Mouse (Mus musculus): ENCODE data around the gene Abl2. TPM values are rescaled to one million over a fixed set of nuclear protein-coding genes. Genes with fewer than 3 reads are reported as not detected.

Abl2 gene
- total and polyA plus RNA-seq, 2 experiments = 2.6 to 3.2 TPM

DNA sequence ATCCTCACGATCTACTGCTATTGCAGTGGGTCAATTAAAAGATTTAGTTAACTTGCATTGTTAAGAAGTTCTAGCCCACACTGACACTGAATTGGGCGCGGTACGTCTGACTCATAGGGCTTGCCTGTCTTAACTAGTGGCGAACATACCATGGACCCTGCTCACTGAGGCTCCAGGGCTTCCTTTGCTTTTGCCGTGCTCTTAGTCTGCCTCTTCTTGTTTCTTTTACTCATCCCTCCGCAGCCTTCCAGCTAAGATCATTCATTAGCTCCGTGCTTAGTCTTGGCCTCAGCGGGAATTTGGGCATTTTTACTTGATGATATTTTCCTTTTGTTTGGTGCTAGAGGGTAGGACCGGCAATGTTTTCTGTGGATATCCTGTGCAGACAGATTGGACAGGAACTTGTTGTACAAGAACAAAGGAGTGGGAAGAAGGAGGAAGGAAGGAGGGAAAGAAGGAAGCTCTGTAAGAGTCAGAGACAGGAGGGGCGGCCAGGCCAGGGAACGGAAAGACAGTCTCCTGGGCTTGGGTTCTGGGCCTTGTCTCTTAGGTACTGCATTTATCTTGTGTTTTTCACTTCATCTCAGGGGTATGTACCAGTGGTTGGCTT, 58.5 kb downstream of the Abl2 start:
- TF ChIP-seq CTCF (IDR thresholded peaks at IDR 0.05; ENCODE audit: low read depth, low read length) (no peak), POLR2A (IDR thresholded peaks at IDR 0.05; ENCODE audit: extremely low read depth, insufficient read depth, low read length) (no peak)
- no peaks in the 10 kb centered on the region for H3K36me3 ChIP-seq (ENCODE audit: control insufficient read depth, insufficient read depth, low read length)
- peaks cover 3% of the 10 kb centered on the region; the same call in 1 of the 2 replicates for H3K79me2 ChIP-seq (ENCODE audit: control insufficient read depth, insufficient read depth, low read length)
- no peaks in the 10 kb centered on the region for H3K27me3 ChIP-seq (ENCODE audit: control insufficient read depth, insufficient read depth, low read length)
- whole genome bisulfite sequencing = 59% methylated on average over 12 of the region's 12 CpGs
- no peak overlapping the region for H3K9ac ChIP-seq (ENCODE audit: low read depth, low read length)
- H3K4me3 ChIP-seq (ENCODE audit: insufficient read depth, low read depth, low read length) = no peak overlapping the region
- DNase-seq (ENCODE audit: extremely low read depth, low read depth, low spot score) = no peak
- peaks cover 5% of the 10 kb centered on the region; the same call in 1 of the 2 replicates for H3K4me1 ChIP-seq (ENCODE audit: control insufficient read depth, insufficient read depth, low read length)
- H3K27ac ChIP-seq (replicated peaks; ENCODE audit: insufficient read depth, low read depth, low read length) = no peak overlapping the region

DNA sequence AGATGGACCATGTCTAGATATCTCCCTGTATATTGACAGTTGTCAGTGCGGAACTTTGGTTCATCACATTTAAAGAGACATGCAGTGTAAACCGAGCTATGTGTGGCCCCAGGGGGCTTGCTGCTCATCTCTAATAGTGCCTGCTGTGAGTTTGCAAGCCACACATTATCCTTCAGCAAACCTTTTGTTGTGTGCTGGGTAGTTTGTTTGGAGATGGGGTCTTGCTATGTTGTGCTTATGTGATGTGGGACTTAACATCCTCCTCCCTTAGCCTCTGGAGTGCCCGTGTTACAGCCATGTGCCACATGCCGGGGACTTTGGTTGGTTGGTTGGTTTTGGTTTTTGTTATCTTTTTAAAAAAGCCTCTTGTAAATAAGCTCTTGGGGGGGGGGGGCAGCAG, 59.2 kb downstream of the Abl2 start:
- Histone ChIP-seq H3K9ac (ENCODE audit: low read depth, low read length) (no peak overlapping the region), H3K4me3 (ENCODE audit: insufficient read depth, low read depth, low read length) (no peak overlapping the region), H3K79me2 (ENCODE audit: control insufficient read depth, insufficient read depth, low read length) (peaks cover 3% of the 10 kb centered on the region; the same call in 1 of the 2 replicates), H3K27me3 (ENCODE audit: control insufficient read depth, insufficient read depth, low read length) (no peaks in the 10 kb centered on the region), H3K36me3 (ENCODE audit: control insufficient read depth, insufficient read depth, low read length) (peaks cover 3% of the 10 kb centered on the region; the same call in 1 of the 2 replicates), H3K27ac (replicated peaks; ENCODE audit: insufficient read depth, low read depth, low read length) (no peak overlapping the region), H3K4me1 (ENCODE audit: control insufficient read depth, insufficient read depth, low read length) (peaks cover 5% of the 10 kb centered on the region; the same call in 1 of the 2 replicates)
- no peak for DNase-seq (ENCODE audit: extremely low read depth, low read depth, low spot score)
- WGBS = 82% methylated on average over 4 of the region's 4 CpGs
- TF ChIP-seq CTCF (IDR thresholded peaks at IDR 0.05; ENCODE audit: low read depth, low read length) (no peak), POLR2A (IDR thresholded peaks at IDR 0.05; ENCODE audit: extremely low read depth, insufficient read depth, low read length) (no peak)

DNA sequence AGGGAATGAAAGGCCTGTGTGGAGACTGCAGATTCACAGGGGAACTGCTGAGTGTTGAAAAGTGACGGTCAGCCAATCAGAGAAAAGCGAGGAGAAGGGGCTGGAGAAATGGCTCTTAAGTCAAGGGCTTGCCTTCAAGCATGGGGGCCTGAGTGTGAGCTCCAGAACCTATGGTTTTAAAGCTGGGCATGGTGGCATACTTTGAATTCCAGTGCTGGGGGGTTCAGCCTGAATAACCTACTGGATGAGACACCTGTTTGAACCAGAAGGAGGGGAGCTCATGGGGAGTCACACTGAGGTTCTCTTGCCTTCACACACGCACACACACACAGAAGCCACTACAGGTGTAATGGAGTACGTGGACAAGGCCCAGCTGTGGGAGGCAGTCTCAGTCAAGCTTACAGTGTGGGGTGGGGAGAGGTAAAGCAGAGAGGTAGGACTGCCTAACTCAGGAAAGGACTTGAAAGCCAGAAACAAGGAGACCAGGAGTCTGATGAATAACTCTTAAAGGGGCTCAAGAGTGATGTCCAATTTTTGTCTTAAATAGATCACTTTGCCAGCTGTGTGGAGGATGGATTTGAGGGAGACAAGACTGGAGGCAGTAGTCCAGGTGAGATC, 61.8 kb downstream of the Abl2 start:
- Histone ChIP-seq H3K27me3 (ENCODE audit: control insufficient read depth, insufficient read depth, low read length) (no peaks in the 10 kb centered on the region), H3K9ac (ENCODE audit: low read depth, low read length) (no peak overlapping the region), H3K4me1 (ENCODE audit: control insufficient read depth, insufficient read depth, low read length) (peaks cover 7% of the 10 kb centered on the region; the same call in 1 of the 2 replicates), H3K79me2 (ENCODE audit: control insufficient read depth, insufficient read depth, low read length) (no peaks in the 10 kb centered on the region; the same call in 1 of the 2 replicates), H3K27ac (replicated peaks; ENCODE audit: insufficient read depth, low read depth, low read length) (no peak overlapping the region), H3K36me3 (ENCODE audit: control insufficient read depth, insufficient read depth, low read length) (peaks cover 6% of the 10 kb centered on the region; the same call in 1 of the 2 replicates), H3K4me3 (ENCODE audit: insufficient read depth, low read depth, low read length) (no peak overlapping the region)
- TF ChIP-seq POLR2A (IDR thresholded peaks at IDR 0.05; ENCODE audit: extremely low read depth, insufficient read depth, low read length) (no peak), CTCF (IDR thresholded peaks at IDR 0.05; ENCODE audit: low read depth, low read length) (no peak)
- WGBS = over 99% methylated on average over 4 of the region's 4 CpGs
- DNase-seq (ENCODE audit: extremely low read depth, low read depth, low spot score) = no peak

DNA sequence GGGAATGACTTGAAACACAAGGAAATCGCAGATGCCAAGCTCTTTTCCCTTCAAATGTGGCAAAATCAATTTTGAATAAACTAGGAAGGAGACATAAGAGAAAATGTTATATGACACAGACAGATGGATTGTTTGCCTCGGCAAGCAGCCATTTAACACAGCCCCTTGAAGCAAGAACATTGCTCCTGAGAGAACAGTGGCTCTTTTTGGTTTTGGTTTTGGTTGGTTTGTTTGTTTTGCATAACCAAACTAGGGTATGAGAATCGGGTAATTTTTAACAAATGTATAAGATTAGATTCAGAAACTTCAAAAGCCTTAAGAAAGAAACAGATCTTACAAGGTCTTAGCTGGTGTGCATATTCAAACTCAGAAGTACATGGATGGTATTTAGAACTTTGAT, 62.4 kb downstream of the Abl2 start:
- Histone ChIP-seq H3K27me3 (ENCODE audit: control insufficient read depth, insufficient read depth, low read length) (no peaks in the 10 kb centered on the region), H3K36me3 (ENCODE audit: control insufficient read depth, insufficient read depth, low read length) (peaks cover 6% of the 10 kb centered on the region; the same call in 1 of the 2 replicates), H3K9ac (ENCODE audit: low read depth, low read length) (no peak overlapping the region), H3K27ac (replicated peaks; ENCODE audit: insufficient read depth, low read depth, low read length) (no peak overlapping the region), H3K4me1 (ENCODE audit: control insufficient read depth, insufficient read depth, low read length) (peaks cover 5% of the 10 kb centered on the region; the same call in 1 of the 2 replicates), H3K4me3 (ENCODE audit: insufficient read depth, low read depth, low read length) (no peak overlapping the region), H3K79me2 (ENCODE audit: control insufficient read depth, insufficient read depth, low read length) (no peaks in the 10 kb centered on the region; the same call in 1 of the 2 replicates)
- WGBS = 60% methylated on average over 3 of the region's 3 CpGs
- TF ChIP-seq POLR2A (IDR thresholded peaks at IDR 0.05; ENCODE audit: extremely low read depth, insufficient read depth, low read length) = no peak
- TF ChIP-seq CTCF (IDR thresholded peaks at IDR 0.05; ENCODE audit: low read depth, low read length) = no peak
- DNase-seq (ENCODE audit: extremely low read depth, low read depth, low spot score) = no peak

DNA sequence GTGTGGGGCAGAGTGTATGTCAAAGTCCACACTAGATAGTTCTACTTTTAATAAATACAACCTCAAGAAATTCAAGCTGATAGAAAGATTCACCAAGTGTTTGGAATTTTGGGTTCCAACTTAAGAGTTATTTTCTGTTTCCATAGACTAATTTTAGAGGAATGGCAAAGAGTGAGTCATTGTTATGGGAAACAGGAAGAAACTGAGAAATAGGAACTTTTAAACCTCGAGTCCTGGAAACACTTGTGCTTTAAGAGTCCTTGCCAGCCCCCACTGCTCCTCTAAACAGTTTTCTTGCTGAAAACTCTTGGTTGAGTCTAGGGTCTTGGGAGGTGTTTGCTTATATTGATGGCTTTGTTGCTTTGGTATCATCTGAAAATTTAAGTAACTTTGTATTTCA, 65.6 kb downstream of the Abl2 start:
- Histone ChIP-seq H3K4me3 (ENCODE audit: insufficient read depth, low read depth, low read length) (no peak overlapping the region), H3K27ac (replicated peaks; ENCODE audit: insufficient read depth, low read depth, low read length) (no peak overlapping the region; the same call in 1 of the 2 replicates), H3K4me1 (ENCODE audit: control insufficient read depth, insufficient read depth, low read length) (peaks cover 2% of the 10 kb centered on the region; the same call in 1 of the 2 replicates), H3K9ac (ENCODE audit: low read depth, low read length) (no peak overlapping the region), H3K27me3 (ENCODE audit: control insufficient read depth, insufficient read depth, low read length) (no peaks in the 10 kb centered on the region), H3K79me2 (ENCODE audit: control insufficient read depth, insufficient read depth, low read length) (no peaks in the 10 kb centered on the region), H3K36me3 (ENCODE audit: control insufficient read depth, insufficient read depth, low read length) (peaks cover 6% of the 10 kb centered on the region; the same call in 1 of the 2 replicates)
- no peak for TF ChIP-seq POLR2A (IDR thresholded peaks at IDR 0.05; ENCODE audit: extremely low read depth, insufficient read depth, low read length)
- no peak for TF ChIP-seq CTCF (IDR thresholded peaks at IDR 0.05; ENCODE audit: low read depth, low read length)
- 62% methylated on average over 1 of the region's 1 CpGs for WGBS
- DNase-seq (ENCODE audit: extremely low read depth, low read depth, low spot score) = no peak

DNA sequence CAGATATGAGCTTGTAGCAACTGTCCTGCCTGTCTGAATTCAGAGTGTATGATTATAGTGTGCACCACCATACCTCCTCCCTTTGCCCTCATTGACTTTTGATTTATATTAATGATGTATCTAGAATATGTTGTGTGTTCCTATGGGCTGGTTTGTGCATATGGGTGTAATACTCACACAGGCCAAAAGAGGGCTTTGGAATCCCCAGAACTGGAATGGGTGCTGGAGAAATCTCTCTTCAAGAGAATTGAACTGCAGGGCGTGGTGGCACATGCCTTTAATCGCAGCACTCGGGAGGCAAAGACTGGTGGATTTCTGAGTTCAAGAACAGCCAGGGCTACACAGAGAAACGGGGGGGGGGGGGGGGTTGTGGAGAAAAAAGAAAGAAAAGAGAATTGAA, 68.1 kb downstream of the Abl2 start:
- Histone ChIP-seq H3K79me2 (ENCODE audit: control insufficient read depth, insufficient read depth, low read length) (no peaks in the 10 kb centered on the region), H3K4me3 (ENCODE audit: insufficient read depth, low read depth, low read length) (no peak overlapping the region), H3K27ac (replicated peaks; ENCODE audit: insufficient read depth, low read depth, low read length) (no peak overlapping the region), H3K36me3 (ENCODE audit: control insufficient read depth, insufficient read depth, low read length) (peaks cover 15% of the 10 kb centered on the region), H3K4me1 (ENCODE audit: control insufficient read depth, insufficient read depth, low read length) (peaks cover 2% of the 10 kb centered on the region; the same call in 1 of the 2 replicates), H3K27me3 (ENCODE audit: control insufficient read depth, insufficient read depth, low read length) (no peaks in the 10 kb centered on the region), H3K9ac (ENCODE audit: low read depth, low read length) (no peak overlapping the region)
- no peak for DNase-seq (ENCODE audit: extremely low read depth, low read depth, low spot score)
- TF ChIP-seq POLR2A (IDR thresholded peaks at IDR 0.05; ENCODE audit: extremely low read depth, insufficient read depth, low read length) = no peak
- no peak for TF ChIP-seq CTCF (IDR thresholded peaks at IDR 0.05; ENCODE audit: low read depth, low read length)
- 87% methylated on average over 4 of the region's 4 CpGs for WGBS

All from liver, adult 2 months (tissue).